Mouse (Mus musculus): ENCODE results near the gene Map2. TPM values are rescaled to one million over a fixed set of nuclear protein-coding genes. Genes with fewer than 3 reads are reported as not detected.

Gene Map2
- polyA plus RNA-seq, 1 experiment = 51.6 TPM

GRCm38 (mm10) chr1:66323461-66323860 lies 148.4 kb downstream of the Map2 start:
- Histone ChIP-seq H3K4me3 (ENCODE audit: insufficient read depth, low read length) (no peak overlapping the region), H3K4me1 (ENCODE audit: control insufficient read depth, insufficient read depth, low read length) (no peaks in the 10 kb centered on the region), H3K27ac (ENCODE audit: insufficient read depth, low read length) (no peak overlapping the region)
- TF ChIP-seq POLR2A (IDR thresholded peaks at IDR 0.05; ENCODE audit: low read depth, low read length) (no peak), CTCF (IDR thresholded peaks at IDR 0.05; ENCODE audit: borderline replicate concordance, insufficient read depth, low read length) (no peak)

DNA sequence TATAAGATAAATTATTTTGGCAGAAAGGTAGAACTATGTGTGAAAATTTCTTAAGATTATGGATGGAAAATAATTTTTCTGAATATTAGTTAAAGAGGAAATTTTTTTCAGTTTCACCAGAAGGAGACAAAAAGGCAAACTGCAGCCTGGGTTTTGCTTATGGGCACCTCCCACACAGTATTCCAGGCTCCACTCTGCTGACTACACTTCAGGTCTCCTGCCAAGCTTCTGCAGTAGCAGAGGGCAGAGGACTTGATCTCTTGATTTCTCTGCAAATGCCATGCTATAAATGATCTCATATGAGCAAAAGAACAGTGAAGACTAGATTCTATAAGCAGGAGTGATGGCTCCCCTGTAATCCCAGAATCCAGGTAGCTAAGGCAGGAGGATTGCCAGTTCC lies 149.9 kb downstream of the Map2 start:
- H3K4me1 ChIP-seq (ENCODE audit: control insufficient read depth, insufficient read depth, low read length) = peaks cover 5% of the 10 kb centered on the region
- no peak overlapping the region for H3K4me3 ChIP-seq (ENCODE audit: insufficient read depth, low read length)
- no peak overlapping the region for H3K27ac ChIP-seq (ENCODE audit: insufficient read depth, low read length)
- TF ChIP-seq POLR2A (IDR thresholded peaks at IDR 0.05; ENCODE audit: low read depth, low read length) (no peak), CTCF (IDR thresholded peaks at IDR 0.05; ENCODE audit: borderline replicate concordance, insufficient read depth, low read length) (no peak)

DNA sequence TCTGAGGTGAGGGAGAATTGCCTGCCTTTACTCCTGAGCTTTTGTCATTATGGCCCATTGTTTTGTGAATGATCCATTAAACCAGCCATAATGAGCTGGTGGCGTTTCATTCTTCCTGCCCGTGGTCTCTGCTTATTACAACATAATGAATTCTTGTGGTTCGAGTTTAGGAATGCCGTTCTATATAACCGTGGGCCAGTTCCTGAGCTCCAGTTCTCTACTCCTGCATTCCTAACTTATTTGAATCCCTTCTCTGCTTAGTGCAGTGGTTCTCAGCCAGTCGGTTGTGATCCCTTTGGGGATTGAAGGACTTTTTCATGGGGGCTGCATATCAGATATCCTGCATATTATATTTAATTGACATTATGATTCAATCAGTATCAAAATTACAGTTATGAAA lies 153.9 kb downstream of the Map2 start:
- peak overlapping the region; percentile 41; the same call in 1 of the 2 replicates for H3K27ac ChIP-seq (ENCODE audit: insufficient read depth, low read length)
- TF ChIP-seq POLR2A (IDR thresholded peaks at IDR 0.05; ENCODE audit: low read depth, low read length) = no peak
- TF ChIP-seq CTCF (IDR thresholded peaks at IDR 0.05; ENCODE audit: borderline replicate concordance, insufficient read depth, low read length) = no peak

GRCm38 (mm10) chr1:66329534-66329933 lies 154.5 kb downstream of the Map2 start:
- TF ChIP-seq CTCF (IDR thresholded peaks at IDR 0.05; ENCODE audit: borderline replicate concordance, insufficient read depth, low read length) (no peak), POLR2A (IDR thresholded peaks at IDR 0.05; ENCODE audit: low read depth, low read length) (no peak)
- no peak overlapping the region for H3K4me3 ChIP-seq (ENCODE audit: insufficient read depth, low read length)
- peaks cover 5% of the 10 kb centered on the region for H3K4me1 ChIP-seq (ENCODE audit: control insufficient read depth, insufficient read depth, low read length)
- H3K27ac ChIP-seq (ENCODE audit: insufficient read depth, low read length) = no peak overlapping the region

More for the DNA sequence above, 153.9 kb downstream of the Map2 start:
- Histone ChIP-seq H3K4me3 (ENCODE audit: insufficient read depth, low read length) (no peak overlapping the region), H3K4me1 (ENCODE audit: control insufficient read depth, insufficient read depth, low read length) (peaks cover 5% of the 10 kb centered on the region)

DNA sequence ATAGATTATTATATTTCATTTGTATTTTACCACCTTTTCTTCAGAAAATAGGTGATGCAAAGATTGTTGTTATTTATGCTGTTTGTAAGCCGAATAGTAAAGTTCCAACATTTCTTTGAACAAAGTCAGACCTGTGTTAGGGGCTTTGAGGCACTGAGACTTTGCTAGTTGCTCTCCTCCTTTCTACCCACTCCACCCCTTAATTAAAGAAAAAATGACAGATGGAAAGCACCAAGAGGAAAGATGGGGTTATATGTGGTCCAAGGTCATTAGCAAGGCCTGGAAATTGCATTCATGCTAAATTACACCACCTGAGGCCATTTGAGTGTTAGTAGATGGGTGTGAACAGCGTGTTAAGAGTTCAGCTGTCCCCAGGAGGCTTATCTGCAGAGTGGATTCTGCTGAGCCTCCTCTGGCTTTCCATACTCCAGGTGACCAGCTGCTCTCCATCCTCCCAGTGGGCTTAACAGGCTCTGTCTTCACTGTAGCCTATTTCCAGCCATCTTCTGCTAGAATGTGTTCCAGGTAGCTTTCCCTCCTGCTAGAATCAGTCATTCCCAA lies 160.7 kb downstream of the Map2 start:
- TF ChIP-seq CTCF (IDR thresholded peaks at IDR 0.05; ENCODE audit: borderline replicate concordance, insufficient read depth, low read length) (no peak), POLR2A (IDR thresholded peaks at IDR 0.05; ENCODE audit: low read depth, low read length) (no peak)
- Histone ChIP-seq H3K4me1 (ENCODE audit: control insufficient read depth, insufficient read depth, low read length) (no peaks in the 10 kb centered on the region), H3K27ac (ENCODE audit: insufficient read depth, low read length) (no peak overlapping the region), H3K4me3 (ENCODE audit: insufficient read depth, low read length) (no peak overlapping the region)

DNA sequence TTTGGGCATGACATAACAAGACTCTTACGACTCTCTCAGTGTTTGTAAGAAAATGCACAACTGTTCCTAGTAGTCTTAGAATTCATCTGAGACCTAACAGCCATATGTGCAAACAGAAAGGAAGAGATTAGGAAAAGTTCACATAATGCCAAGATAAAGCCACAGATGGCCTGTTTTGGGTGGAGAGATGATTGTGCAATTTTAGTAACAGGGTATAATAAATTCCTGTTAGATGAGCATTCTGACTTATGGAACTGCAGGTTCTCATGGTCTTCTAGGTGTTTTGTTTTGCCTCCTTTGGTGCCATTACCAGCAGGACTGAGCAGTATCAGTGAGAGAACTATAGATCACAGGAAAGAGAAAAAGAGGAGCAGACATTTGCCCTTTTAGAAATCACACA lies 164.1 kb downstream of the Map2 start:
- TF ChIP-seq POLR2A (IDR thresholded peaks at IDR 0.05; ENCODE audit: low read depth, low read length) (no peak), CTCF (IDR thresholded peaks at IDR 0.05; ENCODE audit: borderline replicate concordance, insufficient read depth, low read length) (no peak)
- H3K4me3 ChIP-seq (ENCODE audit: insufficient read depth, low read length) = no peak overlapping the region
- no peaks in the 10 kb centered on the region for H3K4me1 ChIP-seq (ENCODE audit: control insufficient read depth, insufficient read depth, low read length)
- H3K27ac ChIP-seq (ENCODE audit: insufficient read depth, low read length) = no peak overlapping the region

- H3K4me1 ChIP-seq (ENCODE audit: control insufficient read depth, insufficient read depth, low read length) = no peaks in the 10 kb centered on the region
- no peak for TF ChIP-seq CTCF (IDR thresholded peaks at IDR 0.05; ENCODE audit: borderline replicate concordance, insufficient read depth, low read length)
- no peak for TF ChIP-seq POLR2A (IDR thresholded peaks at IDR 0.05; ENCODE audit: low read depth, low read length)
- H3K27ac ChIP-seq (ENCODE audit: insufficient read depth, low read length) = no peak overlapping the region
- H3K4me3 ChIP-seq (ENCODE audit: insufficient read depth, low read length) = no peak overlapping the region
These were observed 173.5 kb downstream of the Map2 start for GRCm38 (mm10) chr1:66348404-66349165.

- Histone ChIP-seq H3K4me1 (ENCODE audit: control insufficient read depth, insufficient read depth, low read length) (no peaks in the 10 kb centered on the region), H3K27ac (ENCODE audit: insufficient read depth, low read length) (no peak overlapping the region), H3K4me3 (ENCODE audit: insufficient read depth, low read length) (no peak overlapping the region)
- TF ChIP-seq POLR2A (IDR thresholded peaks at IDR 0.05; ENCODE audit: low read depth, low read length) (no peak), CTCF (IDR thresholded peaks at IDR 0.05; ENCODE audit: borderline replicate concordance, insufficient read depth, low read length) (no peak)
These were observed 174.2 kb downstream of the Map2 start for GRCm38 (mm10) chr1:66349166-66349835.

GRCm38 (mm10) chr1:66351366-66351765 lies 176.3 kb downstream of the Map2 start:
- H3K4me3 ChIP-seq (ENCODE audit: insufficient read depth, low read length) = no peak overlapping the region
- no peak overlapping the region for H3K27ac ChIP-seq (ENCODE audit: insufficient read depth, low read length)
- TF ChIP-seq POLR2A (IDR thresholded peaks at IDR 0.05; ENCODE audit: low read depth, low read length) (no peak), CTCF (IDR thresholded peaks at IDR 0.05; ENCODE audit: borderline replicate concordance, insufficient read depth, low read length) (no peak)
- H3K4me1 ChIP-seq (ENCODE audit: control insufficient read depth, insufficient read depth, low read length) = no peaks in the 10 kb centered on the region

DNA sequence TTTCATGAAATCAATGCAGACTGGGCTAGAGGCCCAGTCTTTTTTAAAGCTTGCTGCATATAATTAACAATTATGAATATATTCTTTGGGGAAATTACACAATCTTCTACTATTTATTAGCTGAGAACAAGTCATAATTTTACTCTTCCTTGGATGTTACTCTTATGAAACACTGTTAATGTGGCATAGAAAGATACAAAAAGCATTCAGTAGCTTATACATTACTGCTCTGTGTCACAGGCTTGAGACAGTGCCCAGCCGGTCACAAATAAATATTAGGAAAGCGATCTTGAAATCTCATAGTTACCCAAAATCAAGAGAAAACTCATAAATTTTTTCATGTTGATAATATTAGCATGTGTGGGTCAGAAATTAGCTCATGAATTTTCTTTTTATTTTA lies 186.7 kb downstream of the Map2 start:
- no peaks in the 10 kb centered on the region; the same call in 1 of the 2 replicates for H3K4me1 ChIP-seq (ENCODE audit: control insufficient read depth, insufficient read depth, low read length)
- no peak overlapping the region for H3K4me3 ChIP-seq (ENCODE audit: insufficient read depth, low read length)
- H3K27ac ChIP-seq (ENCODE audit: insufficient read depth, low read length) = no peak overlapping the region
- no peak for TF ChIP-seq CTCF (IDR thresholded peaks at IDR 0.05; ENCODE audit: borderline replicate concordance, insufficient read depth, low read length)
